Mouse (Mus musculus): ENCODE data around the gene Gm9507.
"Not testable (repeated sequence)": the region's sequence is repeated elsewhere in the genome, so short reads cannot be mapped to it uniquely, and the experiment has no call there.

GRCm38 (mm10) chr10:77771225-77771624 lies 40.4 kb downstream of the Gm9507 start, which contains the start of gene Gm3238:
- TF ChIP-seq CTCF (IDR thresholded peaks at IDR 0.05; ENCODE audit: extremely low read depth, insufficient read depth, insufficient read length, insufficient replicate concordance); POLR2A (IDR thresholded peaks at IDR 0.05; ENCODE audit: low read depth, low read length): not testable (repeated sequence)

Measured in spleen, adult 2 months (tissue).